Comparison of ENCODE assay signal across 8 mouse cellular contexts in the genomic region with DNA sequence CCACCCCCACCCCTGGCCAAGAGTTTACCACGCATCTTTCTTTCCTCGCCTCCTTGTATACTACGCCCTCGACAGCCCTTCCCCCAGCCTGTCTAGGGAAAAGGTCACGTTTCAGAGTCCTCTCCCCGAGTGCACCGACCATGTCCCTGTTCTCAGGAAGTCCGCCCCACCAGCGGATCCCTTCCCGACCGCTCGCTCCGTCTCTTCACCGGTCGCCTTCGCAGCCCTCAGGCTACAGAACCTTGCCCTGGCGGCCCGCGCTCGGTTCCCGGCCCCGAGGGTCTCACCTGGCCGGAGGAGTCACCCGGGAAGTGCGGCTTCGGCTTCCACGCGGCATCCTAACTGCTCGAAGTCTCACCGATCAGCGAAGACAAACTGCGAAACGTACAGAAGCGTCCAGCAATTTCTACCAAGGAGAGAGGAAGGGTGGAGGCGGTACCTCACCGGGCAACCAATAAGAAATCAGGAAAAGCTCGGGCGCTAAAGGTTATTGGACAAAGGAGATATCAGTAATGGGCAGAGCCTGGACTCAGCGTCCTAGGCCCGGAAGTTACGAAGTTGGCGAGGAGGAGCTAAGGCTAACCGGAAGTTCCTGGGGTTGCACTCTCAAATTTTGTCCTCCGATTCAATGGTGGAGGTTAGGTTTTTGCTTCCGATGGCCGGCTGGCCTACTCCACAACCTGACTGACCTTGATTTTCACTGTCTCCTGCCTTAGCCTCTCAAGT. TPM values are rescaled to one million over a fixed set of nuclear protein-coding genes. Genes with fewer than 3 reads are reported as not detected.
A peak's percentile ranks its signal among the peaks of the same experiment; 100 is the strongest.
DNase-seq lines count a peak whose midpoint lies in the region; ATAC-seq lines count a peak whose summit lies in the region.

Chchd2 (minus strand) TSS at position 560 of the 726 bp plus-strand sequence.

- ATAC-seq in erythroblast, adult 5-6 weeks (replicated peaks; ENCODE audit: low FRiP score, poor library complexity, severe bottlenecking), result peak; percentile 99
- ATAC-seq in kidney, embryonic 15.5 days (replicated peaks; ENCODE audit: low FRiP score), result peak; percentile 100
- ATAC-seq in monocyte, adult 5-6 weeks (replicated peaks; ENCODE audit: insufficient number of reproducible peaks, low FRiP score, low TSS enrichment, poor library complexity, severe bottlenecking), result peak; percentile 99

- H3K9me3 ChIP-seq in heart, embryonic 10.5 days, result no peaks in the 10 kb centered on the region
- H3K9me3 ChIP-seq in kidney, embryonic 15.5 days (replicated peaks), result no peaks in the 10 kb centered on the region

- under 1% methylated on average over 46 of the region's 46 CpGs for WGBS in heart, embryonic 10.5 days
- under 1% methylated on average over 46 of the region's 46 CpGs for WGBS in kidney, embryonic 15.5 days

- H3K9ac ChIP-seq in kidney, embryonic 15.5 days, result peak within 1 kb of the TSS; percentile 94

- peak within 1 kb of the TSS; percentile 82 for H3K4me2 ChIP-seq in kidney, embryonic 15.5 days

- H3K36me3 ChIP-seq in heart, embryonic 10.5 days, result peaks cover 26% of the 10 kb centered on the region
- peaks cover 29% of the 10 kb centered on the region for H3K36me3 ChIP-seq in kidney, embryonic 15.5 days

- peak; percentile 88 to 89 for DNase-seq in B cell, adult 2 months
- peak; percentile 100 for DNase-seq in brain, adult 2 months (ENCODE audit: low read depth, low spot score)
- DNase-seq in heart, embryonic 10.5 days (ENCODE audit: low spot score), result peak; percentile 98
- peak; percentile 92 for DNase-seq in liver
- peak; percentile 89 to 91 for DNase-seq in spleen, postnatal 4 days (ENCODE audit: low spot score in 2 of 2)

- peaks cover 5% of the 10 kb centered on the region; the same call in 1 of the 2 replicates for H3K4me1 ChIP-seq in heart, embryonic 10.5 days
- H3K4me1 ChIP-seq in kidney, embryonic 15.5 days, result peaks cover 16% of the 10 kb centered on the region

- H3K4me3 ChIP-seq in heart, embryonic 10.5 days, result peak within 1 kb of the TSS; percentile 93
- peak within 1 kb of the TSS; percentile 85 for H3K4me3 ChIP-seq in kidney, embryonic 15.5 days (replicated peaks)

- peak within 1 kb of the TSS; percentile 97 for H3K27ac ChIP-seq in heart, embryonic 10.5 days
- H3K27ac ChIP-seq in kidney, embryonic 15.5 days, result peak within 1 kb of the TSS; percentile 98

- no peaks in the 10 kb centered on the region for H3K27me3 ChIP-seq in heart, embryonic 10.5 days (ENCODE audit: insufficient read depth, poor library complexity, severe bottlenecking)
- H3K27me3 ChIP-seq in kidney, embryonic 15.5 days, result no peaks in the 10 kb centered on the region

RNA-seq across cellular contexts. Expression of gene Chchd2, which starts in this region (rescaled TPM):
- total RNA-seq in erythroblast, adult 5-6 weeks (2015; ENCODE audit: low replicate concordance), result 105 and 122 TPM in 2 replicates
- total RNA-seq in erythroblast, adult 5-6 weeks (2017; ENCODE audit: low replicate concordance), result 41.2 and 119 TPM in 2 replicates
- 962 and 1,044 TPM in 2 replicates for polyA plus RNA-seq in heart, embryonic 10.5 days (2016; fragmentation: Nextera tagmentation; extraction: Ambion mirVana)
- 984 and 1,043 TPM in 2 replicates for polyA plus RNA-seq in kidney, embryonic 15.5 days (2015; fragmentation: Nextera tagmentation; extraction: Ambion mirVana)
- total RNA-seq in monocyte, adult 5-6 weeks (2017), result 183 to 342 TPM (median 299 TPM) in 3 replicates

Comparison
In these comparisons a context has a peak if more than half of its experiments do, and no peak if none do; other contexts are left out.
1. Peak in every context shown above with its lines: DNase-seq, ATAC-seq, H3K4me3 ChIP-seq and H3K27ac ChIP-seq.